Mouse (Mus musculus): ENCODE data around the gene Ikzf3.

The Ikzf3 gene

DNA sequence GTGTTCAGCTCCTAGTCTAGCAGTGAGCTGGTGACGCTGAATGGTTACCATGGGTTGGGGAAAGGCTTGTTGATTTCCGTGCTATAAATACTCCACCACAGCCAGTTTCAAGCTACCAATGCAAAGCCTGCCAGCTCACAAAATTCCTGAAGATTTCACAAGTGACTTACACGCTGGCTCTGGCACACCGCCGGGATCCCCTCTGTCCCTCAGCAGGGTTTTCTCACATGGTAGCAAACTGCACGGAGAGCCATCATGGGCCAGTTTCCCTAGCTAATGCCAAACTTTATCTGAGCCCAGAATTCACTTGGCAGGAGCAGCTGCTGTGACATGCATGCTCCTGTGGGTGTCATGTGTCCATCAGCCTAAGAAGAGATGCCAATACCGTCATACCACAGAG is 36.4 kb downstream of the Ikzf3 start:
- peak; percentile 80 to 88 for DNase-seq

GRCm38 (mm10) chr11:98504926-98505325 is 40.9 kb downstream of the Ikzf3 start:
- DNase-seq: no peak

- no peak for DNase-seq
Measured at GRCm38 (mm10) chr11:98497388-98498288, 48.2 kb downstream of the Ikzf3 start.

DNA sequence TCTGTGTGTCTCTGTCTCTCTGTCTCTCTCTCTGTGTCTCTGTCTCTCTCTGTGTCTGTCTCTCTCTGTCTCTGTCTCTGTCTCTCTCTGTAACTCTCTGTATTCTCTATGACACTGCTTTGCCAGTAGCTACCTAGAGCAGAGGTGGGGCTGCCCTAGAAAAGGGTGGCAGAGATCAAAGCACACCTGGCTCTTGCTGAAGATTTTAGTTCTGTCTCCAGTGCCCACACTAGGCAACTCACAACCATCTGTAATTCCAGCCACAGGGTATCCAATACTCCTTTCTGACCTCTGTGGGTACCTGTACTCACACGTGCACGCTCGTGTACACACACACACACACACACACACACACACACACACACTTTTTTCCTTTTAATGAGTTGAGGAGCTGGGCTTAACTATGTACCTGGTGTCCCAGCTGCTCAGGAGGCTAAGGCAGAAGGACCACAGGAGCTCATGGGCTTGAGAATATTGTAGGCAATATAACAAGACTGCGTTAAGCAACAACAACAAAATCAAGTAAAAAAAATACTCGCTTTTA is 50.6 kb downstream of the Ikzf3 start:
- DNase-seq: no peak

- no peak for DNase-seq
Measured at GRCm38 (mm10) chr11:98493394-98493793, 52.4 kb downstream of the Ikzf3 start.

DNA sequence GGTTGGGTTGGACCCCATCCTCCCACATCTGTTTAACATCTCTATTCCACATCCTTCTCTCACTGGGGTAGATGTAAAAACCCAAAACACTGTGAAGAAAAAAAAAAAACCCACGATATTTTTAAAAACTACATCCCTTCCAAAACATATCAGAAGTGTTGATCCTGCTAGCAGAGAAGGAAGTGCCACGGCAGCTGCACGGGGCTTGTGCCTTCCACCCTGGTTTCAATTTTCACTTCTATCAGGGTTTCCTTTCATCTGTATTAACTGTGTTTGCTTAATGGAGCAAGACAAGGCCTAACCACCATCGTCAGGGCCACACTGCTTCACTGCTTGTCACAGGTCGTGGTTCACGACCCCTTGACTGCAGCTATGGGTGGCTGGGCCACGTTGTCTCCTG is 52.9 kb downstream of the Ikzf3 start:
- no peak for DNase-seq

GRCm38 (mm10) chr11:98491571-98491970 is 54.3 kb downstream of the Ikzf3 start:
- no peak for DNase-seq

DNA sequence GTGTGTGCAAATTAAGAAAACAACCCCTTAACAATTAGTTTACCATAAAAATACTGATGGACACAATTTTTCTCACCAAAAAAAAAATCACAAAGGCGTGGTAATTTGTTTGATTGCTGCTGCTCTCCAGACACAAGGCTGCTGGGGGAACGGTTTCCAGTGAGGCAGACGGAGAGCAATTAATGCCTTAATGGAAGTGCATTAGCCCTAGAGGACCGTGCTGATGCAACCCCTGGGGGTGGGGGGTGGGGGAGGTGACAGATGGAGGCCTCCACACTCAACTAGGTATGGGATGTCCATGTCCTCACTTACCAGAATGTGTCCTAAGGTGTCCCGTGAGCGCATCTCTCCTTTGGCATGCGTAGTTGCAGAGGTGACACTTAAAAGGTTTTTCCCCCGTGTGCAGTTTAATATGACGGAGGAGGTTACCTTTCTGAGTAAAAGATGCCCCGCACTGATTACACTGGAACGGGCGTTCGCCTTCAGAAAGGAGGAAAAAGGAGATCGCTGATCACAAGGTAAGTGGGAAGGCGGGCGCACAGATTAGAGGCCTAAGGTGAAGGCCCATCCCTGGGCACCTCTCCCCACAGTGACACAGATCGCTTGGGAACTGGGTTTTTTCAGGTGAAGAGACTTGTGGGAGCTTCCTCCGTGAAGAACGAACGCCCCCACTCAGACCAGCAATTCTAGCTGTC is 57.1 kb downstream of the Ikzf3 start:
- no peak for DNase-seq

- DNase-seq: no peak
Measured at GRCm38 (mm10) chr11:98487526-98488040, 58.2 kb downstream of the Ikzf3 start.

DNA sequence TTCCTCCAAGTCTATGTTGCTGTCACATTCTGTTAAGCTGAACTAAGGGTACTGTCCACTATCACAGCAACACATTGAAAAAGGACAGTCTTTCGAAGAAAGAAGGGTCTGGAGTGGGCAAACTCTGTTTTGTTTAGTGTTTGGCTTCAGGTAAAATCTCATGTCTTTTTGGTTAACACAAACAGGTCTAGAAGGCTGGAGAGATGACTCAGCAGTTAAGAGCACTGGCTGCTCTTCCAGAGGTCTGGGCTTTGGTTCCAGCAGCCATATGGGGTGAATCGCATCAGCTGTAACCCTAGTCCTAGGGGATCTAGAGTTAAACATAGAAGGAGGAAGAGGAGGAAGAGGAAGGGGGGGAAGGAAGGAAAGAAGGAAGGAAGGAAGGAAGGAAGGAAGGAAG is 60.1 kb downstream of the Ikzf3 start:
- DNase-seq: no peak

- DNase-seq: no peak
Measured at GRCm38 (mm10) chr11:98482067-98482466, 63.8 kb downstream of the Ikzf3 start.

DNA sequence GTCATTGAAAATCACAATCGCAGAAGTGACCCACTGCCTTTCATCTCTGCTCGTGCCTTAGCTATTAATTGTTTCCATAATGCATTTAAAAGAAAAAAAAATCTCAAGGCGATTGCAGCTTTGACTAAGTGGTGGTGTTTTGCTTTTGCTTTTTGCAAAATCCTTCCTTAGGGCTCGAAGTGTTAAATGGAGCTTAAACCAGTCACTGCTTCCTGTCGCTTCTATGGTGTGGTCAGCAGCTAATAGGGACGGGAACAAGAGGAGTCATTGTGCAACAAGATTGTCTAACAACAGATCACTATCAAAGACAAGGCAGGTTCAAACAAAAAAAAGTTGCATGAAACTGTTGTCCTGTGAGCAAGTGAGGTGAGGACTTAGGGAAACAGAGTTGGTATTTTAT is 64.6 kb downstream of the Ikzf3 start:
- no peak for DNase-seq

DNA sequence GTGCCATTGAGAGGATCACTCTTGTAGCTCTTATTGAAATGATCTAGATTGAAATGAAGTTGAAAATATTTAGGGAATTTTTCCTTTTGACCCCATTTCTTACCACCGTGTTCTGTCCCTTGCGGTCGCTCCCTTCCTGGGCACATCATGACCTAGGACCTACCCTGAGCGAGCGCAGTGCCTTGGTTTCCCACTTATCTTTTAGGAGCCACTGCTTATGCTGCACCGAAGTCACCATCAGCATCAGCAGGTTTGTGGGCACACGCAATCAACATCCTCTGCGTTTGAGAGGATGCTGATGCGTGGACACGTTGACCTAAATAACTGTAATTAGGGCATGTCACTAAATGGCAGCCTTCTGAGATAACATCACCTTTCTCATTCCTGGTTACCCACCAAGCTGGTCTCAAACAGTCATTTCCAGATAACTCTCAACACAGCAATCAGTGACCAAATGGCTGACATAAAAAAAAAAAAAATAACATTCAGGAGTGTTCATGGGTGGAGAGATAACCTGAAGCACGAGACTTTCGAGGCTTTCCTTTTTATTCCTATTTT is 65.8 kb downstream of the Ikzf3 start:
- no peak for DNase-seq

GRCm38 (mm10) chr11:98479026-98479939 is 66.5 kb downstream of the Ikzf3 start:
- DNase-seq: peak; percentile 26 to 27

DNA sequence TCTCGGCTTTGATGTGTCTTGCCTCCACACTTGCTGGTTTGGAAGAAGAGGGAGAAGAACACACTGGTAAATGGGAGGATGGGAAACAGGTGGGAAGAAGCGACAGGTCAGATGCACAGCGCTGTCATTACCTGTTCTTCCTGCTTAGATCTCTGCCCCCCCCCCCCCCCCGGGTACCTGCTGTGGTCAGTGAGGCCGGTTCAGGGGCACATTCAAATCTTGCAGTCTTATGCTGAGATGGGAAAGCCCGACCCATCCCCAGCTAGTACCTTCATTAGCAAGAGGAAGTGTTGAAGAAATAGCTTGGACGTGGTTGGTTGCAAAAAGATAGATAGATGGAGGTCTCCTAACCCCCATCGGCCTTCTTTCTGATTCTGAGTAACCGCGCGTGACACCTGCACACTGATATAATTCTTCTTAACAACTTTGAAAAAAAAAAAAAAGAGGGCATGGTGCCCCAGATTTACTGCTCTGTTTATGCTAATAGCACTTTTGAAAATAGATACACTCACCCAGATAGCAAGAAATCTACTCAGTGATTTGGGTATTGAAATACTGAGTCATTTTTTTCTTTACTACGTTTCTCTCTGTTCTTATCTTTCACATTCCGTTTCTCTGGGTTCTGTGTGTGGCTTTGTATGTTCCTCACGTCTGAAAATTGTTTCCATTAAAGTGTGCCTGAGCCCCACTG is 68.7 kb downstream of the Ikzf3 start:
- DNase-seq: no peak

DNA sequence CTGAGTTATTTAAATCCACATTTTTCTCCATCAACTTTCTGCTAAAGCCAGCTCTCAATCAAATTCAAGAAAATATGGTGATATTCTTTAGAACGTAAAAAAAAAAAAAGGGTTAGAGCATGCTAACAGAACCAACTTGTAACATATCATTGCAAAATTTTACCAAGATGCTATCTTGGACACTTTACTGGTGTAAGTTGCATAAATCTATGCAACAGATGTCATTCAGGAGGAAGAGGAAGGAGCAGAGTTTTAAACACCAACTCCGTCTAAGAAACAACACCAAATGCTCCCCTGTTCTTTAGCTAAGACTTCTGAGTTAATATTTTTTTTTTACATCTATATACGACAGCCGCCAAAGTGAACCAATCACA is 69.4 kb downstream of the Ikzf3 start:
- no peak for DNase-seq

GRCm38 (mm10) chr11:98475630-98476433 is 70.0 kb downstream of the Ikzf3 start:
- no peak for DNase-seq

DNA sequence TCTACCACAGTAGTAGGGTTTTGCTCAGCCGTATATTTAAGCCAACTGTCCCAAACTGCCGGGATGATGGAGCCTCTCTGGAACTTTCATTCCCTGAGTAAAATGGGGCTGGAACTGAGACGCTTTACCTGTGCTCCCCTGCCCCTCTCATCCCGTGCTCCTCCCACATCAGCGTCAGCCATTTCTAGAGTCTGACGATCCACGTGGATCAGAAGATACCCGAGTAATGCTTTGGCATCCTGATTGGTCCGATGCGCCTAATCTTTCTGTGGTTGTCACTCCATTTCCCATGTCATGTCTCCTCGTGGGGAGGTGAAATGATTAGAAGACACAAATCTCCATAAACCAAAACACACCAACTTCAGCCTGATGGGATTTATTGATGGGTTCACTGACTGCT is 70.9 kb downstream of the Ikzf3 start:
- DNase-seq: no peak

- no peak for DNase-seq
Measured at GRCm38 (mm10) chr11:98473916-98474479, 71.8 kb downstream of the Ikzf3 start.

DNA sequence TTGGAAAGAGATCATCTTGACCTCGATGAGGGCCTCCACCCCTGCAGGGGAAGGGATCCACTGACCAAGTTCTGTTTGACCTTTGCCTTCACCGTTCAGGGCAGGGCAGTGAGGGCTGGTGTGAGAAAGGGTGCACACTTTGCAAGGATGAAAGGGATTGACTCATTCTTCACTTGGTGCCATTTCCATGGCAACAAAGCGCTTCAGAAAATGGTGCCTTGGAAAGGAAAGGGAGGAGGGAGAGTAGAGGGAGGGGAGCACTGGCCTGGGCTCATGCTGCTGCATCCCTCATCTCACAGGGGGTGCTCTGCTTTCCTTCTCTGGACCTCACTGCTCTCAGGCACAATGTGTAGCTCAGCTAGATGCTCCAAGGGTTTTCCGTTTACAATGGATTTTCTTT is 73.1 kb downstream of the Ikzf3 start:
- no peak for DNase-seq
